Mouse (Mus musculus) hematopoietic stem cell, adult 5-6 weeks (primary cell): ENCODE measurements around the gene Ctxn1. TPM values are rescaled to one million over a fixed set of nuclear protein-coding genes. Genes with fewer than 3 reads are reported as not detected.

Experiments used
- ATAC-seq, 2 experiments: fragments of 125-278 bp in 1 of 2; replicated peaks in 1 of 2; 2 replicates each; pipeline ENCODE4 v1.8.0; 2016 to 2017; ENCODE audit warnings: inconsistent platforms in 2 of 2, mild to moderate bottlenecking in 2 of 2, moderate number of reproducible peaks in 2 of 2, low read depth in 1 of 2, moderate TSS enrichment in 1 of 2; ENCODE audit not compliant: low FRiP score in 2 of 2, poor library complexity in 2 of 2, severe bottlenecking in 2 of 2, insufficient read depth in 1 of 2, low TSS enrichment in 1 of 2
- total RNA-seq: library from RNA; stranded (forward); fragments of 172-1452, 232-1000 nt; gene quantifications from 2 replicates; pipeline ENCODE4 v1.2.3, GENCODE M21; 2017

Ctxn1 gene
- total RNA-seq, 1 experiment from 2014 or later = 4.7 TPM

- ATAC-seq = no peak
Observed at GRCm38 (mm10) chr8:4254001-4254400, 5.1 kb downstream of the Ctxn1 start.

GRCm38 (mm10) chr8:4252934-4253841, 5.9 kb downstream of the Ctxn1 start, which contains the start of gene Snapc2:
Gene Snapc2 (plus strand): TSS chr8:4253080.
- ATAC-seq = peak; percentile 85 to 93

GRCm38 (mm10) chr8:4252116-4252760, 6.8 kb downstream of the Ctxn1 start:
- no peak for ATAC-seq

- ATAC-seq = peak; percentile 68 to 80
Observed at GRCm38 (mm10) chr8:4250306-4250970, 8.6 kb downstream of the Ctxn1 start.

- no peak for ATAC-seq
Observed at GRCm38 (mm10) chr8:4249213-4249612, 9.9 kb downstream of the Ctxn1 start.

GRCm38 (mm10) chr8:4247951-4248540, 11.0 kb downstream of the Ctxn1 start, which contains the start of gene Tgfbr3l:
Gene Tgfbr3l (plus strand): TSS chr8:4248214.
- no peak for ATAC-seq

- no peak for ATAC-seq
Observed at GRCm38 (mm10) chr8:4247241-4247640, 11.8 kb downstream of the Ctxn1 start.

- ATAC-seq = no peak
Observed at GRCm38 (mm10) chr8:4245737-4246136, 13.3 kb downstream of the Ctxn1 start.

- no peak for ATAC-seq
Observed at GRCm38 (mm10) chr8:4245061-4245460, 14.0 kb downstream of the Ctxn1 start.

GRCm38 (mm10) chr8:4239193-4239890, 19.7 kb downstream of the Ctxn1 start:
- ATAC-seq = peak in 1 of 2 experiments; percentile 8; a peak in 1 of 4 replicates

GRCm38 (mm10) chr8:4238434-4239192, 20.5 kb downstream of the Ctxn1 start, which contains the start of the genes Map2k7 and Gm49320:
Gene Map2k7 (plus strand): TSS chr8:4238740.
Gene Gm49320 (plus strand): TSS chr8:4238865.
- peak; percentile 92 to 94 for ATAC-seq

GRCm38 (mm10) chr8:4237814-4238433, 21.1 kb downstream of the Ctxn1 start:
- peak in 1 of 2 experiments; percentile 0; a peak in 1 of 4 replicates for ATAC-seq

- ATAC-seq = no peak
Observed at GRCm38 (mm10) chr8:4230612-4231351, 28.3 kb downstream of the Ctxn1 start.

GRCm38 (mm10) chr8:4229784-4230183, 29.3 kb downstream of the Ctxn1 start:
- no peak for ATAC-seq

- ATAC-seq = no peak
Observed at GRCm38 (mm10) chr8:4227919-4228318, 31.2 kb downstream of the Ctxn1 start.
